Mouse (Mus musculus) embryo, embryonic 10 days (tissue): ENCODE measurements around the gene Ctxn2.

Experiments
- DNase-seq: peaks from one replicate; pipeline ENCODE4 v3.0.0-alpha.2; 2015; ENCODE audit warnings: low spot score

Gene Ctxn2

DNA sequence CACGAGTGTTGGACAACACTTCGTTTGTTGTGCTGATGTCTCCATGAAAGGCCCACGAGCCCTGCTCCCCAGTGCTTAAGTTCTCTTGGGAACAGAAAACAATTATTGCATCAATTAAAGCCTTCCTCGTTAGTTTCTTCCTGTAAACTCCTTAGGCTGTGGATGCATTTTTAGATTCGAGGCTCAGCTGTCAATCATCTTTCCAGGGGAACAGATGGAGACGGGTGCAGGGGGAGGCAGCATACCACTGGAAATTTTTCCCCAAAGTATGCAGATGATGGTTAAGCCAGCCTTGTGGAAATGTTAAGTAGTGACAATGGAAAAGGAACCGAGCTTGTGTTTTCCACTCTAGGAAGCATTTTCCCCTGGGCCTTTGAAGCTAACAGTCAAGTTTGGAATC, 60.3 kb downstream of the Ctxn2 start:
- DNase-seq, result no peak
